Mouse (Mus musculus) lung, adult 2 months (tissue): ENCODE measurements around the gene Gm8369.
"Not testable (repeated sequence)": the region's sequence is repeated elsewhere in the genome, so short reads cannot be mapped to it uniquely, and the experiment has no call there.

Experiments
- CTCF ChIP-seq: fragments of 200-500 bp; IDR thresholded peaks from 2 replicates; pipeline ENCODE4 v1.5.1; 2011; ENCODE audit warnings: mild to moderate bottlenecking, low read length, control low read depth; ENCODE audit not compliant: insufficient read depth
- POLR2A ChIP-seq: fragments of 200-500 bp; IDR thresholded peaks from 2 replicates; pipeline ENCODE4 v1.6.1; 2011; ENCODE audit warnings: low read depth, mild to moderate bottlenecking, control low read depth, low read length, borderline replicate concordance; ENCODE audit errors: extremely low read depth

DNA sequence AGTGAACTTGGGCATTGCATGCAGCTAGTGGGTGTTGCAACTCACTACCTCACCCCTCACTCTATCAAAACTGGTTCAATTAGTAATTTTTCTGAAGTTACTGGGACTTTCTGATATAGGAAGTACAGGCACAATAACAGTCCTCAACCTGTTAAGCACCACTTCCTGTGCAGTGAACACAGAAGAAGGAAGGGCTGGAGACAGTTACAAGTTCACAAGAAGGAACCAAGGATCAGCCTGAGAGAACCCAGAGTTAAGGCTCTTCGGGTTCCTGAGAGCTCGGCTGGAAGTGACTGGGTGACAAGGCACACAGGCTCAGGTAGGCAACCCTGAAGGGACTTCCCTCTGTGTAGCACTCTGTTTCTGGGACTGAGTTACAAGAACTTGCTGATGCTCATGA is 32.6 kb downstream of the Gm8369 start:
- not testable (repeated sequence) for TF ChIP-seq CTCF, POLR2A
